Mouse (Mus musculus) ES-Bruce4 (cell line): ENCODE data around the gene Fig4. TPM values are rescaled to one million over a fixed set of nuclear protein-coding genes. Genes with fewer than 3 reads are reported as not detected.

Source experiments
- H3K27ac ChIP-seq: 2 replicates; pipeline ENCODE4 v1.5.1; 2012; ENCODE audit warnings: low read length, inconsistent platforms; ENCODE audit not compliant: insufficient read depth
- H3K27me3 ChIP-seq: 2 replicates; pipeline ENCODE4 v1.6.1; 2012; ENCODE audit warnings: mild to moderate bottlenecking, low read length, inconsistent platforms; ENCODE audit not compliant: control insufficient read depth, poor library complexity, insufficient read depth, severe bottlenecking
- H3K36me3 ChIP-seq: 2 replicates; pipeline ENCODE4 v1.6.1; 2012; ENCODE audit warnings: inconsistent platforms, mild to moderate bottlenecking, low read length, moderate library complexity; ENCODE audit not compliant: control insufficient read depth, poor library complexity, insufficient read depth, severe bottlenecking
- H3K4me1 ChIP-seq: one replicate; pipeline ENCODE4 v1.8.1; 2011; ENCODE audit warnings: low read length; ENCODE audit not compliant: control insufficient read depth, insufficient read depth
- H3K4me3 ChIP-seq: 2 replicates; pipeline ENCODE4 v1.5.1; 2011; ENCODE audit warnings: low read depth, mild to moderate bottlenecking, low read length
- H3K9ac ChIP-seq: 2 replicates; pipeline ENCODE4 v1.6.1; 2012; ENCODE audit warnings: low read depth, mild to moderate bottlenecking, inconsistent platforms; ENCODE audit not compliant: poor library complexity, severe bottlenecking
- H3K9me3 ChIP-seq: replicated peaks from 2 replicates; pipeline ENCODE4 v1.6.1; 2012; ENCODE audit warnings: mild to moderate bottlenecking, low read length, inconsistent platforms; ENCODE audit not compliant: control insufficient read depth, poor library complexity, insufficient read depth, severe bottlenecking
- CTCF ChIP-seq: IDR thresholded peaks from one replicate; pipeline ENCODE4 v1.8.1; 2011; ENCODE audit warnings: low read depth, low read length
- EP300 ChIP-seq: IDR thresholded peaks from 2 replicates; pipeline ENCODE4 v1.6.1; 2011; ENCODE audit warnings: low read depth, low read length; ENCODE audit not compliant: insufficient read depth
- POLR2A ChIP-seq: IDR thresholded peaks from one replicate; pipeline ENCODE4 v1.8.1; 2011; ENCODE audit warnings: low read length; ENCODE audit not compliant: insufficient read depth
- polyA plus RNA-seq: library from polyadenylated mRNA; stranded (reverse); fragments of >200 nt; gene quantifications from 2 replicates; pipeline ENCODE4 v1.2.4, GENCODE M21; 2011; ENCODE audit warnings: low read depth; ENCODE audit not compliant: missing spikeins, insufficient read depth, insufficient read length

Gene Fig4
- polyA plus RNA-seq, 1 experiment: 23.6 TPM

- no peaks in the 10 kb centered on the region for H3K4me1 ChIP-seq
- no peaks in the 10 kb centered on the region for H3K36me3 ChIP-seq
- H3K4me3 ChIP-seq: no peak overlapping the region
- H3K27ac ChIP-seq: no peak overlapping the region
- TF ChIP-seq EP300 (no peak), CTCF (no peak), POLR2A (no peak)
- H3K9me3 ChIP-seq: no peaks in the 10 kb centered on the region
- H3K27me3 ChIP-seq: no peaks in the 10 kb centered on the region; the same call in 1 of the 2 replicates
- H3K9ac ChIP-seq: no peak overlapping the region
Observed at GRCm38 (mm10) chr10:41146141-41146540, 156.9 kb downstream of the Fig4 start.

Other genes with a start within 250 kb of the Fig4 start
- not detected in 2 replicates for gene Gpr6, start 231.0 kb downstream of the Fig4 start, polyA plus RNA-seq
- 0.09 TPM in 1 of 2 replicates, not detected in the other for gene Ak9, start 720 bp upstream of the Fig4 start, polyA plus RNA-seq
- gene Zbtb24, start 147.1 kb upstream of the Fig4 start, polyA plus RNA-seq: 13.5 and 13.7 TPM in 2 replicates
- 11.7 and 11.9 TPM in 2 replicates for gene Mical1, start 173.1 kb upstream of the Fig4 start, polyA plus RNA-seq
- gene Smpd2, start 187.1 kb upstream of the Fig4 start, polyA plus RNA-seq: 8.5 and 10.4 TPM in 2 replicates
- gene Ppil6, start 187.2 kb upstream of the Fig4 start, polyA plus RNA-seq: 3.8 and 4.6 TPM in 2 replicates
- 298 and 315 TPM in 2 replicates for gene Cd164, start 216.2 kb upstream of the Fig4 start, polyA plus RNA-seq